ENCODE assay signal across 17 mouse cellular contexts in the genomic region with DNA sequence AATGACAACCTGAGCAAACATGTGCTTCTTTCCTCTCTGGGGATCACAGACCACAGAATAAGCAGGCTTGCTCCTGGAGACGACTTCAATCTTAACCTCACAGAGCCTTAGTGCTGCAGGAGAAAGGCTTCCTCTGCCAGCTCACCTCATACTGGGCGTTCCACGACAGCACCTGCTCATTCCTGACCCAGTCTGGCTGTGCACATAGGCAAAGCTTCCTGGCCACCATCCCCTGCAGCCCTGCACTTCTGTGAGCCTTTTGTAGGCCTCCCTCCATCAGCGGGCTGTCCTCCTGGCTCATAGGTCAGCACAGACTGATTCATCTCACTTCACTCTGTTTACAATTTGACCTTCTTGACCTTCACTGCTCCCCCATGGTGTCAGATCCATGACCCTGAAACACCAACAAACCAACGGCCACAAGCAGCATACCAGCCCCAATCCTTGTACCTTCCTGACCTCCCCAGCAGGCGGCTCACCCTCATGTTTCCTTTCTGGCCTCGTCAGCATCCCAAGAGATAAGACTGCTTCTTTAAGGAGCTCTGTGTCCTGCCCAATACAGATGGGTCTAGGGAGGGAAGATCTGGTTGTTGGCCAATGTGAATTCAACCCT.
DNase-seq lines count a peak whose midpoint lies in the region; ATAC-seq lines count a peak whose summit lies in the region.
"Had no signal": no experiment of that assay in that cellular context is flagged by ENCODE, and none has a peak within 500 bp of the region (broad histone marks: within the 10 kb centered on the region; RNA-seq: fewer than 3 reads in every experiment).

No protein-coding gene starts in this region.

- H3K27ac ChIP-seq in neural tube, embryonic 15.5 days (replicated peaks), result no peak overlapping the region
- H3K27ac ChIP-seq: stomach, embryonic 15.5 days had no signal

- H3K36me3 ChIP-seq in neural tube, embryonic 15.5 days, result no peaks in the 10 kb centered on the region
- H3K36me3 ChIP-seq: heart, embryonic 12.5 days; stomach, embryonic 15.5 days had no signal

- no peak overlapping the region for H3K4me3 ChIP-seq in neural tube, embryonic 15.5 days (replicated peaks)
- H3K4me3 ChIP-seq: erythroblast, embryonic 14.5 days; heart, embryonic 12.5 days; stomach, embryonic 15.5 days had no signal

- H3K9me3 ChIP-seq in neural tube, embryonic 15.5 days (replicated peaks), result no peaks in the 10 kb centered on the region
- H3K9me3 ChIP-seq: heart, embryonic 12.5 days; stomach, embryonic 15.5 days had no signal

- ATAC-seq in neural tube, embryonic 15.5 days (ENCODE audit: low FRiP score), result no peak
- ATAC-seq in granulocyte monocyte progenitor cell, adult 5-6 weeks (replicated peaks; ENCODE audit: poor library complexity, severe bottlenecking), result no peak

- DNase-seq in heart, adult 11 months, result peak; percentile 71
- no peak for DNase-seq in heart, postnatal 4 days
- peak; percentile 35 for DNase-seq in neural tube, embryonic 10.5 days (ENCODE audit: extremely low spot score, low spot score)
- peak; percentile 64 to 71 for DNase-seq in cerebellum, postnatal 25 days
- DNase-seq in yolk sac, embryonic 10.5 days (ENCODE audit: low spot score), result peak; percentile 48
- DNase-seq in gastrocnemius, postnatal 25 days, result no peak
- DNase-seq: adrenal gland, postnatal 10 days; gastrocnemius, postnatal 36 days; heart, postnatal 36 days; lung, adult 2 months; right cerebral cortex, adult 18-20 months; thymus, postnatal 25 days had no signal

- H3K9ac ChIP-seq in neural tube, embryonic 15.5 days (replicated peaks), result no peak overlapping the region
- H3K9ac ChIP-seq: heart, embryonic 12.5 days; stomach, embryonic 15.5 days had no signal

- 0 out of 2 replicates have a peak, but pooled peaks cover 4% of the 10 kb centered on the region for H3K4me1 ChIP-seq in neural tube, embryonic 15.5 days
- H3K4me1 ChIP-seq: heart, embryonic 12.5 days had no signal

- 51% methylated on average over 7 of the region's 7 CpGs for WGBS in neural tube, embryonic 15.5 days

- H3K27me3 ChIP-seq in neural tube, embryonic 15.5 days (replicated peaks), result no peaks in the 10 kb centered on the region
- H3K27me3 ChIP-seq: heart, embryonic 12.5 days; stomach, embryonic 15.5 days had no signal

- H3K4me2 ChIP-seq in neural tube, embryonic 15.5 days, result no peak overlapping the region
- H3K4me2 ChIP-seq: heart, embryonic 12.5 days; stomach, embryonic 15.5 days had no signal

Comparison
In these comparisons a context has a peak if more than half of its experiments do, and no peak if none do; other contexts are left out.
1. DNase-seq: peak in heart, adult 11 months (single experiment), neural tube, embryonic 10.5 days (single experiment), cerebellum, postnatal 25 days (2 of 2) and yolk sac, embryonic 10.5 days (single experiment); none in heart, postnatal 4 days (single experiment) and gastrocnemius, postnatal 25 days (single experiment).